Mouse (Mus musculus) heart, postnatal 0 days (tissue): ENCODE data around the gene Krt71.

Source experiments
- CTCF ChIP-seq: IDR thresholded peaks from 2 replicates; pipeline ENCODE4 v1.5.1; 2016; ENCODE audit warnings: antibody characterized with exemption, control low read depth, low read depth
- EP300 ChIP-seq: IDR thresholded peaks from 2 replicates; pipeline ENCODE4 v1.6.1; 2016; ENCODE audit warnings: antibody characterized with exemption, low read depth

DNA sequence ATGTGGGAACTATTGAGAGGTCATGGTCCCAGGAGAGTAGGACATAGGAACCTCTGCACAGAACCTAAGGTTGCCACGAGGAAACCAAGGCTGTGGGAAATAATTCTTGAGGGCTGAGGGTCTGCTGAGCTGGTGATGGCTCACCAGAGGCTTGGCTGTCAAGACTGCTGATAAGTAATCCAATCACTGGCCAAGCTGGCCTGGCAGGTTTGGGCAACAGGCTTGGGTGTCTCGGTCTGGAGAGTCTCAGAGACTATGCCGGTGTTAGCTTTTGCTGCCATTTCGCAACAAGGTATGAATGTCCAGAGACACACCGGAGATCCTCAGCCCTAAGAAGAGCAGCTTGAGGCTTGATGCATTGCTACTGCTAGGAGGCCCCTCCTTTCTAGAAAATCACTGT lies 28.6 kb downstream of the Krt71 start:
- no peak for TF ChIP-seq CTCF
- no peak for TF ChIP-seq EP300
